Mouse (Mus musculus): Measurements from ENCODE around the gene Ulk3.

DNA sequence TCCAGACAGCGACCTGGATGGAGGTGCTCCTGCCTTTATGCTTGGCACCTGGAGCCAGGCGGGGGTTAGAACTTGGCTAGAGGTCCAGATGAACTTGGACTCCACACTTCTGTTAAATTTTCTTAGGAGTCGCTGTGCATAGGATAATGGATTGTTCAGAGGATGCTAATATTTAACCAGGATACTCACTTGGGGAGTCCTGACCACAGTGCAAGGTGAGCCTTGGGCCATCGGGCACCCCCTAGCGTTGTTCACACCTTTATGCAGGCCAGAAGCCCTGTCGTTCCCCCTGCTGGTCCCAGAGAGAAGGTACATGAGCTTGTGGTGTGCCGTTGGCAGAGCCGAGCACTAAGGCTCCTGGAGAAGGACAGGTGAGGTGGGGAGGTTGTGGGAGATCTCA lies 22.4 kb upstream of the Ulk3 start:
- no peak for TF ChIP-seq EP300 (IDR thresholded peaks at IDR 0.05; ENCODE audit: insufficient read depth, low read depth, low read length)
- peak; percentile 40 for TF ChIP-seq CTCF (IDR thresholded peaks at IDR 0.05)
